Mouse (Mus musculus) stomach, embryonic 14.5 days (tissue): Measurements from ENCODE around the gene Hspa4. TPM values are rescaled to one million over a fixed set of nuclear protein-coding genes. Genes with fewer than 3 reads are reported as not detected.

ENCODE experiments used
- ATAC-seq: fragments of 200-750 bp; cut with Nextera tagmentation; 2 replicates; pipeline ENCODE4 v1.8.0; 2017; ENCODE audit warnings: low read depth, moderate TSS enrichment; ENCODE audit not compliant: insufficient number of reproducible peaks, insufficient read depth, low FRiP score
- H3K27ac ChIP-seq: fragments of 300-500 bp; sonication (generic); 2 replicates; pipeline ENCODE4 v1.5.1; 2014; ENCODE audit warnings: mild to moderate bottlenecking, low read length, moderate library complexity, mixed read lengths
- H3K27me3 ChIP-seq: fragments of 300-500 bp; sonication (generic); 2 replicates; pipeline ENCODE4 v1.6.1; 2014; ENCODE audit warnings: low read length, control low read depth, mixed read lengths; ENCODE audit not compliant: control insufficient read depth, insufficient read depth
- H3K36me3 ChIP-seq: fragments of 300-500 bp; sonication (generic); 2 replicates; pipeline ENCODE4 v1.6.1; 2014; ENCODE audit warnings: mild to moderate bottlenecking, control low read depth, low read length, moderate library complexity, mixed read lengths; ENCODE audit not compliant: control insufficient read depth, insufficient read depth
- H3K4me1 ChIP-seq: fragments of 300-500 bp; sonication (generic); 2 replicates; pipeline ENCODE4 v1.6.1; 2014; ENCODE audit warnings: low read length, control low read depth, mixed read lengths; ENCODE audit not compliant: control insufficient read depth, insufficient read depth
- H3K4me2 ChIP-seq: fragments of 300-500 bp; sonication (generic); replicated peaks from 2 replicates; pipeline ENCODE4 v1.6.1; 2014; ENCODE audit warnings: low read depth, low read length, control low read depth
- H3K4me3 ChIP-seq: fragments of 300-500 bp; sonication (generic); 2 replicates; pipeline ENCODE4 v1.5.1; 2014; ENCODE audit warnings: low read depth, low read length, control low read depth
- H3K9ac ChIP-seq: fragments of 300-500 bp; sonication (generic); replicated peaks from 2 replicates; pipeline ENCODE4 v1.6.1; 2014; ENCODE audit warnings: low read depth, mild to moderate bottlenecking, control low read depth, low read length, moderate library complexity, mixed read lengths
- H3K9me3 ChIP-seq: fragments of 300-500 bp; sonication (generic); 2 replicates; pipeline ENCODE4 v1.6.1; 2016; ENCODE audit warnings: low read depth, low read length, control low read depth; ENCODE audit not compliant: control insufficient read depth
- WGBS: fragments of 180-500 bp; shearing (Covaris S2); extraction: QIAGEN DNeasy Blood & Tissue Kit; methylation state at CpG from one replicate; pipeline ENCODE4 v1.1.7; 2014; 5-methylcytosine and 5-hydroxymethylcytosine counted together
- polyA plus RNA-seq: library from polyadenylated mRNA; unstranded; fragments of >200 nt; fragmentation: Nextera tagmentation; extraction: Ambion mirVana; gene quantifications from 2 replicates; pipeline ENCODE4 v1.2.1, GENCODE M21; 2014

Hspa4 gene
- polyA plus RNA-seq, 1 experiment from 2014 or later: 81.0 TPM

- Histone ChIP-seq H3K9me3 (no peaks in the 10 kb centered on the region), H3K36me3 (no peaks in the 10 kb centered on the region), H3K9ac (no peak overlapping the region), H3K4me3 (no peak overlapping the region), H3K4me2 (no peak overlapping the region), H3K27ac (no peak overlapping the region), H3K27me3 (no peaks in the 10 kb centered on the region), H3K4me1 (no peaks in the 10 kb centered on the region)
- no peak for ATAC-seq
- 81% methylated on average over 5 of the region's 5 CpGs for whole genome bisulfite sequencing
Observed at GRCm38 (mm10) chr11:53231836-53232235, 68.4 kb downstream of the Hspa4 start.

GRCm38 (mm10) chr11:53229011-53229410 lies 71.2 kb downstream of the Hspa4 start:
- Histone ChIP-seq H3K27ac (no peak overlapping the region), H3K36me3 (no peaks in the 10 kb centered on the region), H3K4me2 (no peak overlapping the region), H3K9ac (no peak overlapping the region), H3K4me3 (no peak overlapping the region), H3K9me3 (no peaks in the 10 kb centered on the region), H3K4me1 (no peaks in the 10 kb centered on the region), H3K27me3 (no peaks in the 10 kb centered on the region)
- ATAC-seq: no peak
- WGBS: 89% methylated on average over 3 of the region's 3 CpGs

DNA sequence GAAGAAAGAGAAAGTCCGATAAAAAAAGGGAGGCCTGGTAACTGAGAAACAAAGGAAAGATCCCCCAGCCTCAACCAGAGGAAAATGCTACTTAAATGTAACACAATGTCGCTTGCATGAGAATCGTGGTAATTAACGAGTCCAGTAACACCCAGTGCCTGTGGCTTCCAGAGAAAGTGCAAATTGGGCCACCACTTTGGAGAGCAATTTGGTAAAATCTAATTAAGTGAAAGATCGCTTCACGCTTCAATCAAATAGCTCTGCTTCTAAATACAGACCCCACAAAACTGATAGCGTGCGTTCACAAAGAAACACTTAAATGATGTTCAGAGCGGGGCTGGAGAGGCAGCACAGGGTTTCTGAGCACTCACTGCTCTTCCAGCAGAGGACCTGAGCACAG lies 89.4 kb downstream of the Hspa4 start:
- WGBS: 82% methylated on average over 9 of the region's 9 CpGs
- Histone ChIP-seq H3K4me3 (no peak overlapping the region), H3K9me3 (no peaks in the 10 kb centered on the region), H3K27ac (no peak overlapping the region), H3K36me3 (no peaks in the 10 kb centered on the region), H3K27me3 (no peaks in the 10 kb centered on the region), H3K4me1 (no peaks in the 10 kb centered on the region), H3K4me2 (no peak overlapping the region), H3K9ac (no peak overlapping the region)
- ATAC-seq: no peak

Other genes starting within 250 kb of the Hspa4 start
- 24.0 and 25.9 TPM in 2 replicates for gene Zcchc10, start 24.2 kb upstream of the Hspa4 start, polyA plus RNA-seq
- 88.9 and 93.6 TPM in 2 replicates for gene Aff4, start 50.4 kb upstream of the Hspa4 start, polyA plus RNA-seq
- gene Leap2, start 122.7 kb upstream of the Hspa4 start, polyA plus RNA-seq: 0.88 TPM in 1 of 2 replicates, not detected in the other
- gene Uqcrq, start 130.4 kb upstream of the Hspa4 start, polyA plus RNA-seq: 477 and 521 TPM in 2 replicates
- 1.7 and 2.2 TPM in 2 replicates for gene Gdf9, start 130.6 kb upstream of the Hspa4 start, polyA plus RNA-seq
- gene Gm10447, start 156.7 kb upstream of the Hspa4 start, polyA plus RNA-seq: 0.13 and 0.14 TPM in 2 replicates
- gene Shroom1, start 156.7 kb upstream of the Hspa4 start, polyA plus RNA-seq: 0.98 and 1.1 TPM in 2 replicates
- gene Gm9837, start 170.0 kb upstream of the Hspa4 start, polyA plus RNA-seq: not detected in 2 replicates
- gene Gm9945, start 179.7 kb upstream of the Hspa4 start, polyA plus RNA-seq: not detected in 2 replicates
- gene Sowaha, start 179.8 kb upstream of the Hspa4 start, polyA plus RNA-seq: 0.13 and 0.24 TPM in 2 replicates
- 24.5 and 26.1 TPM in 2 replicates for gene Sept8, start 218.8 kb upstream of the Hspa4 start, polyA plus RNA-seq